Mouse (Mus musculus): ENCODE results near the gene Vmn2r34.
"Not testable (repeated sequence)": the region's sequence is repeated elsewhere in the genome, so short reads cannot be mapped to it uniquely, and the experiment has no call there.

Gene Vmn2r34

GRCm38 (mm10) chr7:7689413-7689812 is at the start of gene Vmn2r34:
Vmn2r34 (minus strand) TSS chr7:7689513.
- DNase-seq (ENCODE audit: low spot score), result not testable (repeated sequence)

GRCm38 (mm10) chr7:7674032-7674431 is 15.3 kb downstream of the Vmn2r34 start:
- not testable (repeated sequence) for DNase-seq (ENCODE audit: low spot score)
